Mouse (Mus musculus): ENCODE results near the gene Frem2.

The Frem2 gene

DNA sequence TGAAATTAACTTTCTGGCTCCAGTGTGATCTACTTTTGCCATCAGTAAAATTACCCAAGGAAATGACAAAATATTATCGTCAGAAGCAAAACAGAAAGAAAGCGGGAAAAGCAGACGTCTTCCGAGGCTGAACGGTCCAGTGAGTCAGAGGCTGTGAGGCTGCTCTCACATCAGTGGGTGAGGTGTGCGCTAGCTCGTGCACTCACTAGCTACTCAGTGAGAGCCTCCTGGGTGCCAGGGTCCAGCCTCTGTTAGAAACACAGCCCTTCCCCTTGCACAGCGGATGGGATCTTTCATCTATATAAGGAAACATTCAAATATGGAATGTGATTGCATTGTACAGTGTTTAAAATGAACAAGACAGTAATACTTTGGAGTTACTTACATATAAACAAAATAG, 36.8 kb downstream of the Frem2 start:
- in situ Hi-C loops (cut with MboI): no loop called here

DNA sequence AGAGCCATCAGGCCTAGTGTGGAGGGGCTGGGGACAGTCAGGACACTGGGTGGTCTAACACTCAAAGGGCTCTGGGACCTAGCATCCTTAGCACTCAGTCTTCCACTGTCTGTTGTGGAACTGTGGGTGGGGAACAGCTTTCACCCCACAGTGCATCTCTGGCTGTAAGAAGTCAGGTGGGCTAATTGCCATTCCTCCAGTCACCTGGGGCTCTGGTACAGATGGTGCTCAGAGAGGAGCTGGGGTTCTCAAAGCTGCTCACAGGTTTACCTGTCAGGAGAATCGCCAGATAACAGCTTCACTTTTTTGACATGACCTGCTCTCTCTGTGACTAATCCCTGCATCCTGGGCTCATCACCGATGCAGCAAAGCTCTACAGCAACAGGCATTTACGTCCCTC, 46.0 kb downstream of the Frem2 start:
- in situ Hi-C loops (cut with MboI): no loop called here

DNA sequence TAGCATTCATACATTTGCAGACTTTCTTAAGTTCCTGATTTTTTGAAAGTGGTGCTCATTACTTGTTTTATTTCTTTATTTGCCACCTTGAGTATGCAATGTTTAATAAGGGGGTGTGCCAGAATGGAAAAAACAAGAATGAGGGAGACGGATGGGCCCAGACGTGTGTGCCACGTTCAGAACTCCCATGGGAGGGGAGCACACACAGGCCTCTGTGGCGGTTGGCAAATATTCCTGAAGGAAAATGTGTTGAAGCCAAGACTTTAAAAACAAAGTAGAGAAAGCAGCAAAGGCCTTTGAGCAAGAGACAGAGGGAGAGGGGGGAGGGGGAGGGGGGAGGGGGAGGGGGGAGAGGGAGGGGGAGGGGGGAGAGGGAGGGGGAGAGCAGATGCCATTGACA, 47.3 kb downstream of the Frem2 start:
- in situ Hi-C loops (cut with MboI): no loop called here

DNA sequence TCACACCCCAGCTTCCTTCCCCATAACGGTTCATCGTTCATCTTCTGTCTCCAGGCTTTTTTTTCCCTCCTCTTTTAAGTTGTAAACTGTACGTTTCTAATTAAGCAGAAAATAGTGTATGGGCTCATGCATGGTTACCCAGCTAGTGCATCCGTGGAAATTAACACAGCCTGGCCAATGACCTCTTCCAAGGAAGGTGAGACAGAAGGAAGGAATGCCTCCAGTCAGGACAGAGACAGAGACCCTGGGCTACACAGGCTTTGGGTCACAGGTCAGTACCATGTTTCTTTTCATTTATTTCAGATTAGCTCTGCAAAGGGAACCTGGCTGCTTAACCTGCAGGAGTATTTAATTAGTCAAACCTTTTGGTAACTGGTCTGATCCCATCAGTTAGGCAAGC, 57.0 kb downstream of the Frem2 start:
- in situ Hi-C loops (cut with MboI): no loop called here

DNA sequence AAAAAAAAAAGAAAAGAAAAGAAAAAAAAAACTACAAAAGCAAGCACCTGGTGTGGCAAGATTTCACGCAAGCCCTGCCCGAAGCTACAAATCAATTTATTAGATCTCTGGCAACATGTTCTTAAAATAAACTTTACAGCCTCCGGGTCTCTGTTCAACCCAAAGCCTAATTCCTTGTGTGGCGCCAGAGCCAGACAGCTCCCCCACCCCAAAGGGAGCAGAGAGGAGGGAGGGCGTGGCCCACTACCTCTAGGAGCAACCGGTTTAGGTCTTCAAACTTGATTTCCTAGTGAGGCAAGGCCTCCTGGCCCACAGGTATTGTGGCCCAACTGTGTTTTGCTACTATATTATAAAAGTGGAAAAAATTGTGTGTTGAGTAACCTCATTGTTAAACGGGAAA, 57.8 kb downstream of the Frem2 start:
- in situ Hi-C loops (cut with MboI): no loop called here

DNA sequence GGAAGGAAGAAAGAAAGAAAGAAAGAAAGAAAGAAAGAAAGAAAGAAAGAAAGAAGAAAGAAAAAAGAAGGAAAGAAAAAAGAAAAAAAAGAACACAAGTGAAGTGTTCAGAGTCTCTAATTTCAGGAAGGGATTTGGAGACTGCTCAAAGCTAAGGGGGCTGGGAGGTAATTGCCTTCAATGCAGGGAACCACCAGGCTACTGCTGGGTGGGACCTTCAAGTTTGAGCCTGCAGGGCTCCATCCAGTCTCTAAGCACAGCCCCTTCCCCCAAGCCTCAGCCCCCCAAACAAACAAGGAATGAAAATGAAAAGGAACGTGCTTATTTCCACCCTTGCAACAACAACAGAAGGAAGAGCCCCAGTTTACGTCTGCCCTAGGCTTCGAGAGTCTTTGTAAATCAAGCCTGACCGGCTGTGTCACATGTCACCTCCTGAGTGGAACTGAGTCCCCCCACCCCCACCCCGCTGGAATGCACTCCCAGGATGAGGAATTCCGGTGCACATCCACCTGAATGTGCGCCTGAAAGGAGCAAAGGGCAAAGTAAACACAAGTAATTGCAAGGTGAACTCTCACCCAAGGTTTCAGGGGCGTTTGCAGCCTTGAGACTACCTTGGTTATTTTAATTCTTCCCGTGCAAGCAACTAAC, 58.9 kb downstream of the Frem2 start:
- in situ Hi-C loops (cut with MboI): no loop called here

DNA sequence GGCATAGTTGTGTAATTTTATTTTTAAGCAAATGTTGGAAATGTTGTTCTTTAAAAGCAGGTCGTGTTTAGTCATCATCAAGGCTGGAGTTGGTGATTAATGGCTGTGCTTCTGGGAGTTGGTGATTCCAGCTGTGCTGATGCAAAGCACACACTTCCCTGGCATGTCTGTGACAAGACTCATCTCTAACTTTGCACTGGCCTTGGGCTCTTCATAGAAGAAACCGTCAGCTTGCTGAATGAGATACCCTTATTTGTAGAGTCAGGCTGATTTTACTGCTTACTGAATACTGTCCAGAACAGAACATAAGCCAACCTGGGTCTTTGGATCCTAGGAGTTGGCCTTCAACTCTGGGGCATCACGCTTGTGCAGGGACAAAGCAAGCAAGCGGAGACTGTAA, 62.7 kb downstream of the Frem2 start:
- in situ Hi-C loops (cut with MboI): no loop called here

DNA sequence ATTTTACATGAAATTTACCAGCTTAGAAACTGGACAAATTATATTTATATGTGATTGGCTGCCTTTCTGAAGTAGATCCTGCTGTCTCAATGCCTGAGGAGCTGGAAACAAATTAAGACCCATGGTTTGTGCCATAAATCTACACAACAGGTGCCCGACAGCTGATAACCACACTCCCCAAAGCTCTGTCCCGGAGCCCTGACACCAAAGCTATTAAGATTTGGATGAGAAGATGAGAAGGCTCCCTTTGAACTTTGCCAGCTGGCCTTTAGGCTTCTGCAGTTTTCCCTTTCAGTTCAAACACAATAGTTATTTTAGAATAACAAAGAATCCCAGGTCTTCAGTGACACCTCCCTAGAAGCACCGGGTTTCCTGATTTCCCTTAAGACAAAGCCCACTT, 63.4 kb downstream of the Frem2 start:
- in situ Hi-C loops (cut with MboI): no loop called here

DNA sequence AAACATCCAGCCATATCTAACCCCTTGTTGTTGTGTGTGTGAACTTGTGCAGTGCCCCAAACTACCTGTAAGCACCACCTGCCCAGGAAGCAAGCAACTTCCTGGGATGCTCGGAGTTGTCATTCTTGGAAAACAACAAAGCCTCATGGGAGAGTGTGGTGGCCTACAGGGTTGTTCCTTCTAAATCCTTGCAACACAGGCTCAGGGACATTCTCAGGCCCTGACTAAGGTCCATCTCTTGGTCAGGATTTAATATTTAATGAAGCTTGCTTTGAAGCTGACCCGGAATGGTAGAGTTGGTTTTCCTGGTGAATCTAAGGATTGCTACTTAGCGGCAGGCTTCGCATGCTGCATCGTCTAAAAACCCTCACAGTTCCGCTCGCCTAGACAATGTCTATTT, 65.1 kb downstream of the Frem2 start:
- in situ Hi-C loops (cut with MboI): no loop called here

DNA sequence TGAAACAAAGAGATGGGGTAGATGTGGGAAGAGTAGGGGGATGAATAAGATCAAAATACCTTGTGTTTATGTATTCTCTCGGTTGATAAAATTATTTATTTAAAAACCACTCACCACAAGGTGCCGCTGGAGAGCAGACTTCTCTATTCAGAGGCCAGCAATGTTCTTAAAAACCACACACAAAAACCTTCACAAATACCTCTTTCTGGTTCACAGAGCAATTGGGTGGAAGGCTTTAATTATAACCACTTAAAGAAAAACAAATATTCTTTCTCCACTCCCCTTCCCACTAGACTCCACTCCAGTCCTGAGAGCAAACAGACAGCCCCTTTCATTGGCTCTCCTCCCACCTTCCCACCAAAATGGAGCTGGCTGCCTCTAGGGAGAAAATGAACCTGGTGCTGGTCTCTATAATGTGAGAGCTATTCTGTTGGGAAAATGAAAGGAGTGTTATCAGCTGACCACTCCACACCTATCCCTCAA, 67.0 kb downstream of the Frem2 start:
- in situ Hi-C loops (cut with MboI): no loop called here

DNA sequence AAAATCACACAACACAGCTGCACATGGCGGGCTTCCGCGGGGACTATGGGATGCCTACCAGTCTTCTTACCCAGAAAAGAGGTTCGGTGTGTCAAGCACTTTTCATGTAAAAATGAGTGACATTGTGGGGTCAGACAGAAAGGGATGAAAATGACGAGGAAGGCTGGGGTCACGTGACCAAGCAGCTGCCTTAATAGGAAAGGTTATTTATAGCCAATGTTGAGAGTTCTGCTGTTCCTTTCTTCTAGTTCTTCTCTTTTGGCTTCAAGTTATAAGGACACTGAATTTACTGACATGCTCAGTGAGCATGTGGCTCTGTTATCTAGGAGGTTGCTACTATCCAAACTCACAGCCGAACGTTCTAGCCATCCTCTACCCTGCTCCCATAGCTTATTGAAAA, 73.9 kb downstream of the Frem2 start:
- in situ Hi-C loops (cut with MboI): no loop called here

DNA sequence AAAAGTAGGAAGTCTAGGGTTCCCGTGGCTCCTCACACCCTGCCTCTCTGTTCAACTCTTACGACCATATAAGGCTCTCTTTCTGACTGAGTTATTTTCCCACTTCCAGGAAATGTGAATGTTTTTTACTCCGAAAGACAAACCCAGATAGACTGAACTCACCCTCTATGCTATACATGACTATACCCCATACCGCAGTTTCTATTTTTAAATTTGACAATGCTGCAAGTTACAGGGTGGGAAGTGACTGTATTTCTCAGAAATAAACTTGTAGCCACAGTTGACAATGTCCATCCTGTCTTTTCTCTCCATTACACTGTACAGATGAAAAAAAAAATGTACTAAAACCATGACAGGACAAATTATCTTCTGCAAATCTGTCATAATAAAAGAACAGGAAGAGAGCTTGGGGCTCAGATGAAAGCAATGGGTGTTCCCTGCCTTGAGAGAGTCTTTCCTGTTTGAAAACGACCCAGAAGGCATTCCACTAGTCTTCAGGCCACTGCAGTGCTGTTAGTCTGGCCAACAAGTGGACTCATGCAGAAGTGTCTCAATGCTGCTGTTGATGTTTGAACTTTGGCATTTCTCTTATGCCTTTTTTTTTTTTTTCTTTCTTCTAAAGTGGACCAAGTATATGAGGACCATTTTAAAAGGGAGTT, 76.4 kb downstream of the Frem2 start:
- in situ Hi-C loops (cut with MboI): no loop called here

DNA sequence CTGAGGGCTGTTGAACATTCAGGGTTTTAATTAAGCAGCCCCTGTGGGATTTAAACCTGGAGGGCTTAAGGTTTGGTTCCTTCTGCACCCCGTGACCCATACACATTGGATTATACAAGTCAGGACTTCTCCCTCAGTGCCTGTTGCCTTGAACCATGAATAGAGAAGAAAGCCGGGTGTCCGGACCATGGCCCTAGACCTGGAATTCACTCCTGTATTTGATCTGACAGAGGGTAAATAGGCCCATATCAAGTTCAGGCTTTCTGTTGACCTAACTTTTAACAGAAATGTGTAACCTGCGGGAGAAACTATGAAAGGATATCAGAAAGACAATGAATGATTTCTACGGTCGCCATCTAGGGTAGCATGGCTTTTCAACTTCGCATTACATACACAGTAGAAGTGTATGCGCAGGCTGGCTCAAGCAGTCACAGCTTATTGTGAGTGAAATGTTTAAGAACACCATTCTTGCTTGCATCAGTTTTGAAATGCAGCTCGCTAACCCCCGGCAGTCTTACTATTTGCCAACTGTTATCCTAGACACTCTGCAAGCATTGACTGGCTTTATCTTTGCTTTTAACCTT, 77.9 kb downstream of the Frem2 start:
- in situ Hi-C loops (cut with MboI): no loop called here

DNA sequence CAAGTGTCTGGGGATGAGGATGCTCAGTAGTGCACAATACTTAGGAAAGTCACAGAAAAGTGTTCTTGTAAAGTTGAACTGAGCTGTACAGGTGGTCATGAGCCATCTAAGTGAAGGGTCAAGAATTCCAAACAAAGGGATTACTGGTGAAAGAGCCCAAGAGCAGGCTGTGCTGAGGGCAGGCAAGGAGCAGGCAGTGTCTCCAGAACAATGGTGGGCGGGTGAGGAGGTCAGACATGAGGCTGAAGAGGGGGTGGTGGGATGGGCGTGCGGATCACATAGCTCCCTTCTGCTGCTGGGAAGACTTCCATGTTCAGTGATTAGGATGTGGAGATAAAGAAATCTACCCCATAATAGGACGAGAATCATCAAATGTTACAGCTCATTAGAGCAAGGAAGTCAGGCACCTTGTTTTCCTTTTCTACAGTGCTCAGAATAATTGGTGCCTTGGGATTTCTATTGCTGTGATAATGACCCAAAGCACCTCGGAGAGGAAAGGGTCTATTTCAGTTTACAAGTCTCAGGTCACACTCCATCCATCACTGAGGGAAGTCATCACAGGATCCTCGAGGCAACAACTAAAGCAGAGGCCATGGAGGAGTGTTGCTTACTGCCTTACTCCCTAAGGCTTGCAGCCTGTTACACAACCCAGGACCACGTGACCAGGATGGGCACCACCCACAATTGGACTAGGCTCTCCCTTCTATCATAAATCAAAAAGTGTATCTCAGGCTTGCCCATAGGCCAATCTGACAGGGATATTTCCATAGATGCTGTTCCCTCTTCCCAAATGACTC, 80.6 kb downstream of the Frem2 start:
- in situ Hi-C loops (cut with MboI): no loop called here

DNA sequence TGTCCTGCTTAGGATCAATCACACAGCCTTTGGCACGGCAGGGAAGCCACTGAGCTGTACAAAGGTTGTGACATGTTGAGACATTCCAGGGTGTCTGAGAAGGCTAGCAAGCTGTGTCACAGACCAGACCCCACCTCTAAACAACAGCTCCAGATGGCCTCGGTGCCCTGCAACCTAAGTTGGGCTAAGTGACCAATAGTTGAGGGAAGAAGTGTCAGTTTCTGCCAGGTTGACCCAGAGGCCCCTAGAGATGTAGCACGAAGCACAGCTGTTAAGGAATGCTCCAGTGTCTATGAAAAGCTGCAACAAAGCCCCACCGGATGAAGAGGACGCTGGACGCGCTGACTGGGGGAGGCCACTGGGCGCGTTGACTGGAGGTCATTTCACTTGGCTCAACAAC, 83.0 kb downstream of the Frem2 start:
- in situ Hi-C loops (cut with MboI): no loop called here

DNA sequence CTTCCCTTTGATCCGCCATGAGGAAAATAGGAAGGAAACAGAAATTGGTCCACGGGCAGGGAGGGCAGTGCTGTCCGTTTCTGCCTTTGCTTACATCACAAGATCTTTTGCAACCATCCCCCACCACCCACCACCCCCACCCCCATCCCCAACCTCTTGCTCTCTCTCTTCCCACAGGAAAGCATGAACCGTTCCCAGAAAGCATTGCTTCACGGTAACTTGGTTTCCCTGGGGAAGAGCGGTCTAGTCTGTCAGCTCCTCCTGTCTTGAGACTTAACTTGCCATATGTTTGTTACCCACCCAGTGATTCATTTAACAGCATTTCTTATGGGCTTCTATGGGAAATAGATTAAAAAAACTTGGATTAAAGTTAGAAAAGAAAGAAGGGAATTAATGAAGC, 85.5 kb downstream of the Frem2 start:
- in situ Hi-C loops (cut with MboI): no loop called here

DNA sequence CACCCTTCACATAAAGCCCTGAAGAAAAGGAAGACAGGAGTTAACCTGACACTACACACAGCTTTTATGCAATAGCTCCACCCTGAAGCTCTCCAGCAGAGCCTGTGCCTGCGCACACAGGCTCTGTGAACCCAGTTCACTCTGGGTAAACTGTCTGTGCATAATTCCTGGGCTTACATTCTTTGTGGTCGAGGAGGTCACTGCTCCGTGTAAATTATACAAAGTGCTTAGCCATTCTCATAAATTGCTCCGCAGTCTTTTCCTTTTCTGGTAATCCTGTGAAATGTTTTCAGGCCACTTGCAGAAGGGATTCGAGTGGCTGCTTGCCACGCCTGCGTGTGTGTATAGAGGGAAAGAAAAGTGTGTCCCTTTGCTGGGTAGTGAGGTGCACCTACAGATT, 92.6 kb downstream of the Frem2 start:
- in situ Hi-C loops (cut with MboI): no loop called here

DNA sequence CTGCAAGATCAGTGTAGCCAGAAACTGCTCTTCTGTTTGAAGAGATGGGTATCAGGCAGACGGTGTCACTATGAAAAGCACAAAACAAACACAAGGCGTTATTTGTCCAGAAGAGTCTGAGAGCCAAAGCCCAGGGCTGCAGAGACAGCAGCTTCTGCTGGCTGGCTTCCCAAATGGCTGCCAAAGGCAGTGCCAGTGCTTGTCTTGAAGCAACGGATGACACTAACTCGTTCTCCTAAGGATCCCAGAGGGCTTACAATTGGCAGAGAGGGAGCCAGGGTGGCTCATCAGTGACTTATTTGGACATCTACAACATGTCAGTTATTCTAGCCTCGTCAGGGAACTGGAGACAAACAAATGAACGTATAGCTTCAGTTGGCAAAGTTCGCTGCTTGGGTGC, 93.4 kb downstream of the Frem2 start:
- in situ Hi-C loops (cut with MboI): no loop called here

DNA sequence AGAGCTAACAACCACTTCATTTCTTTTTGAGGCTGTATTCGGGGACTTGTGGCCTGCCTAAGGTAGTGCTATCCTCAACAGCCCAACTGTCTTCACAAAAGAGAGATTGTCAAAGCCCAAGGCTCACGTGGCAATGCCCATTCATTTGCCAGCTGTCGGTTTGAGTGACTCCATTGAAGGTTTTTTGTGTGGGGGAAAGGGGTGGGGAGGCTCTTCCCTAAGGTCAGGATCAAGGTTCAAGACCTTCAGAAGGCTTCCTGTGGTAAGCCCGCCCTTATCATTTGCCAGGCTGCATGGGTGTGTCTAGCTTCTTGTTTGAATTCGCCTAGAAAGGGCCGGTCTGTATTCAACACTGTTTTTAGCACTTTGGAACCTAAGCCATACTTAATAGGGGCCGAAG, 95.3 kb downstream of the Frem2 start:
- in situ Hi-C loops (cut with MboI): no loop called here

DNA sequence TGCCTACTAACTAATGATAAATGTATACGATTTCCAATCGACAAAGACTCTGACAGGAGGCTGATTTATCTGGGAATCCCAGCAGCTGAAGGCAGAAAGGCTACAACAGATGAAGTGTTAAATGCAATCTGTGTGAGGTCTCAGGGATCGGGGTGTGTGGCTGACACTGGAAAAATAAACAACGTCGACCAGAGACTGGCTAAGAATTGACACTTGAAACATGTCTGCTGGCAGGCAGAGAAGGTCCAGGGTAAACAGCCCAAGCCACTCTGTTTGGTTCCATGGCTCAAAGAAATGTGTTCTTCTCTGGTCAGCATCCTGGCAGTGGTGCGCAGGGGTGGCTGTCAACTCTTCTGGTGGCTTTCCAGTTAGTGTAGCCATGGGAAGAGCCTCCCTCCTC, 98.1 kb downstream of the Frem2 start:
- in situ Hi-C loops (cut with MboI): no loop called here

DNA sequence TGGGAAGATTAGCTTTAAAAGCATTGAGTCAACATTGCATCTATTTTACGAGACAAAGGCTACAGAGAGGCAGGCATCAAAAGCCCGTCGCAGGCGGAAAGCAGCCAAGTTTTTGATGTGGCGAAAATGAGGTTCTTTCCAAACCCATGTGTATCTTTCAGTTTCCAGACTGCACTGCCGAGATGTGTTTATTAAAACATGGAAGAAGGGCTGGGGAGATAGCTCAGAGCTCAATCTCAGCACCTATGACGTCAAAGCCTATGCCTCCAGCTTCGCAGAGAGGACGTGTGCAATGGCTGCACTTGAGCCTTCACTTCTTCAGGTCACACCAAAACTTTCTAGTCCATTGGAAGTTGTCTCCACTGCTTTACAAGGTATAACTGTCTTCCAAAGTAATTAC, 98.9 kb downstream of the Frem2 start:
- in situ Hi-C loops (cut with MboI): no loop called here

DNA sequence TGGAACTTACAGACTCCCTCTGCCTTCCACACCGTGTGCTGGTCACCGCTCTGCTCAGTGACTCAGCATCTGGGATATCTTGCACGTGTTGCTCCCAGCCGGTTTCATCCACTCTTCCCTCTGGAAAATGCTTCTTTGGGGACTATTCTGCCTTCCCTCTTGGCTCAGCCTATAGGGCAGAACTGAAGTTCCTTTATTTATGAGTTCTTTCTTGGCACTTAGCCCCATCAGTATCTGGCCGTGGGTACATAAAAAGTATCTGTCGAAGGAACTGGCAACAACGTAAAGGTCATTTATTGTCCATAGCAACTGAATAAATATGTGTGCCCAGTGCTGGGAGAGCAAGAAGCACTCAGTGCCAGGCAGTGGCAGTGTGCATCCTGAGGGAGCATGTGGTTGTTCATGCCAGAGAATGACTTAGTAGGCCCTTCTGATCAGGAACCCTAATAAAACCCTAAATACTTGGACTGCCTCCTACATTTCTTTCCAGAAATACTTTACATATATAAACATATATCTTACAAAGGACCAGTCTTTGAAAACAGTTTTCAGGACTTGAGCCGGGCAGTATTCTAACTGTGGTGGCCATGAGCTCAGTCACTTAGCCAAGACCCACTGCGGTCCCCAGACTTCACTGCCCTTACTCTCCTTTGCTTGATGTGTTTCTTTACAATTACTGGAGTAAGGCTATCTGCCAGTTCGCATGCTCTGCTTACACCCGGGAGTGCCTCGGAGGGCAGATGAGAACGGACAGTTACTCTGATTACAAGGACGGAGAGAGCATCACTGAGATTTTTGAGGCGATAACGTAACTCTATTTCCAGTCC, 99.6 kb downstream of the Frem2 start:
- in situ Hi-C loops (cut with MboI): no loop called here

Measured in mature B cell (primary cell).